Mouse (Mus musculus) intestine, embryonic 16.5 days (tissue): ENCODE data around the gene Mn1. TPM values are rescaled to one million over a fixed set of nuclear protein-coding genes. Genes with fewer than 3 reads are reported as not detected.
A peak's percentile ranks its signal among the peaks of the same experiment; 100 is the strongest.

Experiments
- ATAC-seq: fragments of 200-750 bp; cut with Nextera tagmentation; 2 replicates; pipeline ENCODE4 v1.8.0; 2017; ENCODE audit warnings: moderate TSS enrichment, moderate library complexity
- H3K27ac ChIP-seq: fragments of 300-500 bp; sonication (generic); 2 replicates; pipeline ENCODE4 v1.5.1; 2014; ENCODE audit warnings: mild to moderate bottlenecking, low read length
- H3K27me3 ChIP-seq: fragments of 300-500 bp; sonication (generic); replicated peaks from 2 replicates; pipeline ENCODE4 v1.6.1; 2014; ENCODE audit warnings: low read length, control low read depth, mixed read lengths; ENCODE audit not compliant: control insufficient read depth, insufficient read depth
- H3K36me3 ChIP-seq: fragments of 300-500 bp; sonication (generic); 2 replicates; pipeline ENCODE4 v1.6.1; 2014; ENCODE audit warnings: low read length, control low read depth; ENCODE audit not compliant: control insufficient read depth, insufficient read depth
- H3K4me1 ChIP-seq: fragments of 300-500 bp; sonication (generic); 2 replicates; pipeline ENCODE4 v1.6.1; 2014; ENCODE audit warnings: low read length, control low read depth, mixed read lengths; ENCODE audit not compliant: control insufficient read depth, insufficient read depth
- H3K4me2 ChIP-seq: fragments of 300-500 bp; sonication (generic); 2 replicates; pipeline ENCODE4 v1.6.1; 2014; ENCODE audit warnings: low read depth, low read length, control low read depth
- H3K4me3 ChIP-seq: fragments of 300-500 bp; sonication (generic); 2 replicates; pipeline ENCODE4 v1.5.1; 2014; ENCODE audit warnings: mild to moderate bottlenecking, low read length
- H3K9ac ChIP-seq: fragments of 300-500 bp; sonication (generic); 2 replicates; pipeline ENCODE4 v1.6.1; 2014; ENCODE audit warnings: low read depth, low read length
- H3K9me3 ChIP-seq: fragments of 300-500 bp; sonication (generic); 2 replicates; pipeline ENCODE4 v1.6.1; 2016; ENCODE audit warnings: low read length, control low read depth; ENCODE audit not compliant: control insufficient read depth
- WGBS: fragments of 180-500 bp; shearing (Covaris S2); extraction: QIAGEN DNeasy Blood & Tissue Kit; methylation state at CpG from one replicate; pipeline ENCODE4 v1.1.7; 2014; 5-methylcytosine and 5-hydroxymethylcytosine counted together
- polyA plus RNA-seq: library from polyadenylated mRNA; unstranded; fragments of >200 nt; fragmentation: Nextera tagmentation; extraction: Ambion mirVana; gene quantifications from 2 replicates; pipeline ENCODE4 v1.2.1, GENCODE M21; 2015

The Mn1 gene
- 7.2 and 7.4 TPM in 2 replicates for polyA plus RNA-seq

- peaks cover 2% of the 10 kb centered on the region; the same call in 1 of the 2 replicates for H3K36me3 ChIP-seq
- peak within 1 kb of the TSS; percentile 91 for H3K4me2 ChIP-seq
- peak within 1 kb of the TSS; percentile 67 for H3K4me3 ChIP-seq
- H3K4me1 ChIP-seq: peaks cover 31% of the 10 kb centered on the region
- peak within 1 kb of the TSS; percentile 76 for H3K9ac ChIP-seq
- peak; percentile 89 for ATAC-seq
- peaks cover 27% of the 10 kb centered on the region for H3K27me3 ChIP-seq
- WGBS: under 1% methylated on average over 87 of the region's 88 CpGs
- H3K27ac ChIP-seq: peak within 1 kb of the TSS; percentile 54
- H3K9me3 ChIP-seq: no peaks in the 10 kb centered on the region
Observed at GRCm38 (mm10) chr5:111416591-111417374, at the start of gene Mn1. Gene Mn1 (plus strand): TSS chr5:111417362.

- Histone ChIP-seq H3K36me3 (peaks cover 5% of the 10 kb centered on the region; the same call in 1 of the 2 replicates), H3K4me2 (no peak overlapping the region), H3K27me3 (no peaks in the 10 kb centered on the region), H3K4me1 (peaks cover 4% of the 10 kb centered on the region; the same call in 1 of the 2 replicates), H3K9me3 (no peaks in the 10 kb centered on the region), H3K9ac (no peak overlapping the region), H3K27ac (no peak overlapping the region), H3K4me3 (no peak overlapping the region)
- no peak for ATAC-seq
- WGBS: 81% methylated on average over 11 of the region's 11 CpGs
Observed at GRCm38 (mm10) chr5:111367937-111368517, 49.1 kb upstream of the Mn1 start.

- Histone ChIP-seq H3K4me3 (no peak overlapping the region), H3K4me1 (peaks cover 4% of the 10 kb centered on the region; the same call in 1 of the 2 replicates)
- WGBS: 81% methylated on average over 5 of the region's 5 CpGs
Observed at GRCm38 (mm10) chr5:111368576-111368975, 48.6 kb upstream of the Mn1 start.

GRCm38 (mm10) chr5:111375616-111376015 lies 41.5 kb upstream of the Mn1 start:
- Histone ChIP-seq H3K4me3 (no peak overlapping the region), H3K27ac (no peak overlapping the region), H3K27me3 (no peaks in the 10 kb centered on the region), H3K9ac (no peak overlapping the region), H3K9me3 (no peaks in the 10 kb centered on the region), H3K4me2 (no peak overlapping the region), H3K36me3 (peaks cover 14% of the 10 kb centered on the region; the same call in 1 of the 2 replicates), H3K4me1 (no peaks in the 10 kb centered on the region)
- WGBS: 82% methylated on average over 4 of the region's 4 CpGs
- ATAC-seq: no peak

More at GRCm38 (mm10) chr5:111368576-111368975, 48.6 kb upstream of the Mn1 start:
- Histone ChIP-seq H3K9ac (no peak overlapping the region), H3K9me3 (no peaks in the 10 kb centered on the region), H3K4me2 (no peak overlapping the region), H3K36me3 (peaks cover 5% of the 10 kb centered on the region; the same call in 1 of the 2 replicates), H3K27ac (no peak overlapping the region), H3K27me3 (no peaks in the 10 kb centered on the region)
- no peak for ATAC-seq

GRCm38 (mm10) chr5:111376276-111377020 lies 40.7 kb upstream of the Mn1 start:
- Histone ChIP-seq H3K27me3 (no peaks in the 10 kb centered on the region), H3K9me3 (no peaks in the 10 kb centered on the region), H3K36me3 (peaks cover 13% of the 10 kb centered on the region; the same call in 1 of the 2 replicates), H3K27ac (no peak overlapping the region), H3K4me3 (no peak overlapping the region), H3K4me2 (no peak overlapping the region), H3K9ac (no peak overlapping the region), H3K4me1 (no peaks in the 10 kb centered on the region)
- no peak for ATAC-seq
- 93% methylated on average over 24 of the region's 24 CpGs for WGBS

GRCm38 (mm10) chr5:111378126-111378993 lies 38.8 kb upstream of the Mn1 start:
- 71% methylated on average over 7 of the region's 7 CpGs for WGBS
- no peak overlapping the region for H3K27ac ChIP-seq
- no peak overlapping the region for H3K9ac ChIP-seq
- peaks cover 10% of the 10 kb centered on the region; the same call in 1 of the 2 replicates for H3K36me3 ChIP-seq
- peak; percentile 50; the same call in 1 of the 2 replicates for ATAC-seq
- no peak overlapping the region for H3K4me2 ChIP-seq
- no peaks in the 10 kb centered on the region for H3K4me1 ChIP-seq
- H3K9me3 ChIP-seq: no peaks in the 10 kb centered on the region
- no peaks in the 10 kb centered on the region for H3K27me3 ChIP-seq
- H3K4me3 ChIP-seq: no peak overlapping the region

- WGBS: 88% methylated on average over 5 of the region's 5 CpGs
- Histone ChIP-seq H3K36me3 (peaks cover 20% of the 10 kb centered on the region; the same call in 1 of the 2 replicates), H3K4me1 (no peaks in the 10 kb centered on the region), H3K4me2 (no peak overlapping the region), H3K9me3 (no peaks in the 10 kb centered on the region), H3K9ac (no peak overlapping the region), H3K27ac (no peak overlapping the region), H3K4me3 (no peak overlapping the region), H3K27me3 (no peaks in the 10 kb centered on the region)
- ATAC-seq: no peak
Observed at GRCm38 (mm10) chr5:111383335-111383734, 33.8 kb upstream of the Mn1 start.

- no peak overlapping the region for H3K4me2 ChIP-seq
- no peak for ATAC-seq
- 0 out of 2 replicates have a peak, but pooled peaks cover 2% of the 10 kb centered on the region for H3K36me3 ChIP-seq
- WGBS: 77% methylated on average over 10 of the region's 10 CpGs
- peaks cover 25% of the 10 kb centered on the region for H3K4me1 ChIP-seq
- no peak overlapping the region for H3K4me3 ChIP-seq
- no peak overlapping the region for H3K9ac ChIP-seq
- H3K9me3 ChIP-seq: no peaks in the 10 kb centered on the region
- no peaks in the 10 kb centered on the region for H3K27me3 ChIP-seq
- H3K27ac ChIP-seq: no peak overlapping the region
Observed at GRCm38 (mm10) chr5:111390911-111391310, 26.3 kb upstream of the Mn1 start.
